Mouse (Mus musculus): ENCODE results near the gene Sod1. TPM values are rescaled to one million over a fixed set of nuclear protein-coding genes. Genes with fewer than 3 reads are reported as not detected.
"Not testable (repeated sequence)": the region's sequence is repeated elsewhere in the genome, so short reads cannot be mapped to it uniquely, and the experiment has no call there.

Sod1 gene
- polyA plus RNA-seq, 1 experiment, result 758 TPM

GRCm38 (mm10) chr16:90239128-90239746 is 18.7 kb downstream of the Sod1 start:
- Histone ChIP-seq H3K27ac (ENCODE audit: insufficient read depth, low read length) (no peak overlapping the region), H3K4me3 (ENCODE audit: insufficient read depth, low read length) (no peak overlapping the region)
- no peak for TF ChIP-seq CTCF (IDR thresholded peaks at IDR 0.05; ENCODE audit: extremely low read depth, insufficient read depth, low read length)
- TF ChIP-seq POLR2A (IDR thresholded peaks at IDR 0.05; ENCODE audit: extremely low read depth, insufficient read depth, low read length), result no peak

GRCm38 (mm10) chr16:90241875-90242274 is 21.3 kb downstream of the Sod1 start:
- Histone ChIP-seq H3K27ac (ENCODE audit: insufficient read depth, low read length) (no peak overlapping the region), H3K4me1 (ENCODE audit: control insufficient read depth, insufficient read depth, low read length) (no peaks in the 10 kb centered on the region; the same call in 1 of the 2 replicates)

More at GRCm38 (mm10) chr16:90239128-90239746, 18.7 kb downstream of the Sod1 start:
- H3K4me1 ChIP-seq (ENCODE audit: control insufficient read depth, insufficient read depth, low read length), result no peaks in the 10 kb centered on the region; the same call in 1 of the 2 replicates

GRCm38 (mm10) chr16:90242426-90243304 is 22.1 kb downstream of the Sod1 start:
- TF ChIP-seq POLR2A (IDR thresholded peaks at IDR 0.05; ENCODE audit: extremely low read depth, insufficient read depth, low read length), result no peak
- TF ChIP-seq CTCF (IDR thresholded peaks at IDR 0.05; ENCODE audit: extremely low read depth, insufficient read depth, low read length), result no peak
- no peaks in the 10 kb centered on the region; the same call in 1 of the 2 replicates for H3K4me1 ChIP-seq (ENCODE audit: control insufficient read depth, insufficient read depth, low read length)
- no peak overlapping the region for H3K27ac ChIP-seq (ENCODE audit: insufficient read depth, low read length)
- H3K4me3 ChIP-seq (ENCODE audit: insufficient read depth, low read length), result no peak overlapping the region

More at GRCm38 (mm10) chr16:90241875-90242274, 21.3 kb downstream of the Sod1 start:
- H3K4me3 ChIP-seq (ENCODE audit: insufficient read depth, low read length), result no peak overlapping the region
- TF ChIP-seq POLR2A (IDR thresholded peaks at IDR 0.05; ENCODE audit: extremely low read depth, insufficient read depth, low read length) (no peak), CTCF (IDR thresholded peaks at IDR 0.05; ENCODE audit: extremely low read depth, insufficient read depth, low read length) (no peak)

GRCm38 (mm10) chr16:90250099-90250498 is 29.5 kb downstream of the Sod1 start:
- Histone ChIP-seq H3K4me3 (ENCODE audit: insufficient read depth, low read length) (no peak overlapping the region), H3K27ac (ENCODE audit: insufficient read depth, low read length) (no peak overlapping the region), H3K4me1 (ENCODE audit: control insufficient read depth, insufficient read depth, low read length) (peaks cover 2% of the 10 kb centered on the region)
- no peak for TF ChIP-seq CTCF (IDR thresholded peaks at IDR 0.05; ENCODE audit: extremely low read depth, insufficient read depth, low read length)
- TF ChIP-seq POLR2A (IDR thresholded peaks at IDR 0.05; ENCODE audit: extremely low read depth, insufficient read depth, low read length), result no peak

GRCm38 (mm10) chr16:90251256-90251655 is 30.7 kb downstream of the Sod1 start:
- not testable (repeated sequence) for H3K4me1 ChIP-seq (ENCODE audit: control insufficient read depth, insufficient read depth, low read length); H3K27ac ChIP-seq (ENCODE audit: insufficient read depth, low read length); H3K4me3 ChIP-seq (ENCODE audit: insufficient read depth, low read length)

GRCm38 (mm10) chr16:90252521-90252920 is 32.0 kb downstream of the Sod1 start:
- Histone ChIP-seq H3K4me1 (ENCODE audit: control insufficient read depth, insufficient read depth, low read length) (peaks cover 2% of the 10 kb centered on the region), H3K4me3 (ENCODE audit: insufficient read depth, low read length) (no peak overlapping the region), H3K27ac (ENCODE audit: insufficient read depth, low read length) (no peak overlapping the region)
- TF ChIP-seq CTCF (IDR thresholded peaks at IDR 0.05; ENCODE audit: extremely low read depth, insufficient read depth, low read length) (no peak), POLR2A (IDR thresholded peaks at IDR 0.05; ENCODE audit: extremely low read depth, insufficient read depth, low read length) (no peak)

GRCm38 (mm10) chr16:90258950-90259349 is 38.4 kb downstream of the Sod1 start:
- no peak overlapping the region for H3K27ac ChIP-seq (ENCODE audit: insufficient read depth, low read length)
- H3K4me1 ChIP-seq (ENCODE audit: control insufficient read depth, insufficient read depth, low read length), result peaks cover 2% of the 10 kb centered on the region
- no peak for TF ChIP-seq CTCF (IDR thresholded peaks at IDR 0.05; ENCODE audit: extremely low read depth, insufficient read depth, low read length)
- TF ChIP-seq POLR2A (IDR thresholded peaks at IDR 0.05; ENCODE audit: extremely low read depth, insufficient read depth, low read length), result no peak
- no peak overlapping the region for H3K4me3 ChIP-seq (ENCODE audit: insufficient read depth, low read length)

- H3K27ac ChIP-seq (ENCODE audit: insufficient read depth, low read length), result no peak overlapping the region
- peaks cover 2% of the 10 kb centered on the region for H3K4me1 ChIP-seq (ENCODE audit: control insufficient read depth, insufficient read depth, low read length)
Measured at GRCm38 (mm10) chr16:90259623-90260022, 39.1 kb downstream of the Sod1 start.

GRCm38 (mm10) chr16:90260097-90260496 is 39.5 kb downstream of the Sod1 start:
- Histone ChIP-seq H3K4me1 (ENCODE audit: control insufficient read depth, insufficient read depth, low read length) (peaks cover 2% of the 10 kb centered on the region), H3K27ac (ENCODE audit: insufficient read depth, low read length) (no peak overlapping the region), H3K4me3 (ENCODE audit: insufficient read depth, low read length) (no peak overlapping the region)
- no peak for TF ChIP-seq CTCF (IDR thresholded peaks at IDR 0.05; ENCODE audit: extremely low read depth, insufficient read depth, low read length)

More at GRCm38 (mm10) chr16:90259623-90260022, 39.1 kb downstream of the Sod1 start:
- TF ChIP-seq CTCF (IDR thresholded peaks at IDR 0.05; ENCODE audit: extremely low read depth, insufficient read depth, low read length), result no peak
- no peak for TF ChIP-seq POLR2A (IDR thresholded peaks at IDR 0.05; ENCODE audit: extremely low read depth, insufficient read depth, low read length)
- H3K4me3 ChIP-seq (ENCODE audit: insufficient read depth, low read length), result no peak overlapping the region

GRCm38 (mm10) chr16:90261791-90262190 is 41.2 kb downstream of the Sod1 start:
- TF ChIP-seq POLR2A (IDR thresholded peaks at IDR 0.05; ENCODE audit: extremely low read depth, insufficient read depth, low read length), result no peak
- TF ChIP-seq CTCF (IDR thresholded peaks at IDR 0.05; ENCODE audit: extremely low read depth, insufficient read depth, low read length), result no peak
- H3K4me1 ChIP-seq (ENCODE audit: control insufficient read depth, insufficient read depth, low read length), result peaks cover 2% of the 10 kb centered on the region
- H3K27ac ChIP-seq (ENCODE audit: insufficient read depth, low read length), result no peak overlapping the region
- H3K4me3 ChIP-seq (ENCODE audit: insufficient read depth, low read length), result no peak overlapping the region
